Mouse (Mus musculus): ENCODE results near the gene Gm13941. TPM values are rescaled to one million over a fixed set of nuclear protein-coding genes. Genes with fewer than 3 reads are reported as not detected.

The Gm13941 gene
- not detected in 2 replicates for polyA plus RNA-seq (2014; fragmentation: Nextera tagmentation; extraction: Ambion mirVana)

GRCm38 (mm10) chr2:111105882-111106281 lies at the start of gene Gm13941:
Gene Gm13941, minus strand, starts transcription at chr2:111105982.
- Histone ChIP-seq H3K4me3 (ENCODE audit: low read depth, low read length) (no peak within 1 kb of the TSS), H3K9ac (ENCODE audit: low read depth, low read length) (no peak within 1 kb of the TSS), H3K9me3 (replicated peaks; ENCODE audit: control insufficient read depth, low read length) (no peaks in the 10 kb centered on the region), H3K4me1 (ENCODE audit: control insufficient read depth, insufficient read depth, low read length) (no peaks in the 10 kb centered on the region), H3K36me3 (ENCODE audit: control insufficient read depth, insufficient read depth, low read length) (no peaks in the 10 kb centered on the region), H3K27me3 (ENCODE audit: control insufficient read depth, insufficient read depth, low read length) (no peaks in the 10 kb centered on the region), H3K4me2 (no peak within 1 kb of the TSS), H3K27ac (ENCODE audit: low read depth, low read length) (no peak within 1 kb of the TSS)
- no peak for ATAC-seq (replicated peaks; ENCODE audit: insufficient number of reproducible peaks, low FRiP score, low TSS enrichment)

GRCm38 (mm10) chr2:111152836-111153235 lies 47.1 kb upstream of the Gm13941 start, which contains the start of gene Gm15130:
Gene Gm15130, minus strand, starts transcription at chr2:111152936.
- Histone ChIP-seq H3K9ac (ENCODE audit: low read depth, low read length) (no peak within 1 kb of the TSS), H3K4me1 (ENCODE audit: control insufficient read depth, insufficient read depth, low read length) (no peaks in the 10 kb centered on the region), H3K27ac (ENCODE audit: low read depth, low read length) (no peak within 1 kb of the TSS), H3K27me3 (ENCODE audit: control insufficient read depth, insufficient read depth, low read length) (no peaks in the 10 kb centered on the region), H3K9me3 (replicated peaks; ENCODE audit: control insufficient read depth, low read length) (no peaks in the 10 kb centered on the region), H3K4me3 (ENCODE audit: low read depth, low read length) (no peak within 1 kb of the TSS), H3K36me3 (ENCODE audit: control insufficient read depth, insufficient read depth, low read length) (no peaks in the 10 kb centered on the region), H3K4me2 (no peak within 1 kb of the TSS)
- no peak for ATAC-seq (replicated peaks; ENCODE audit: insufficient number of reproducible peaks, low FRiP score, low TSS enrichment)
- 64% methylated on average over 2 of the region's 2 CpGs for WGBS (ENCODE audit: insufficient replicate concordance)

- no peak overlapping the region for H3K4me2 ChIP-seq
- no peak for ATAC-seq (replicated peaks; ENCODE audit: insufficient number of reproducible peaks, low FRiP score, low TSS enrichment)
- no peaks in the 10 kb centered on the region for H3K9me3 ChIP-seq (replicated peaks; ENCODE audit: control insufficient read depth, low read length)
- no peaks in the 10 kb centered on the region for H3K36me3 ChIP-seq (ENCODE audit: control insufficient read depth, insufficient read depth, low read length)
- H3K4me1 ChIP-seq (ENCODE audit: control insufficient read depth, insufficient read depth, low read length): no peaks in the 10 kb centered on the region
- H3K27ac ChIP-seq (ENCODE audit: low read depth, low read length): no peak overlapping the region
- no peak overlapping the region for H3K4me3 ChIP-seq (ENCODE audit: low read depth, low read length)
- H3K27me3 ChIP-seq (ENCODE audit: control insufficient read depth, insufficient read depth, low read length): no peaks in the 10 kb centered on the region
- whole genome bisulfite sequencing (ENCODE audit: insufficient replicate concordance): 55% methylated on average over 5 of the region's 5 CpGs
- H3K9ac ChIP-seq (ENCODE audit: low read depth, low read length): no peak overlapping the region
Measured at GRCm38 (mm10) chr2:111135739-111136138, 30.0 kb upstream of the Gm13941 start.

DNA sequence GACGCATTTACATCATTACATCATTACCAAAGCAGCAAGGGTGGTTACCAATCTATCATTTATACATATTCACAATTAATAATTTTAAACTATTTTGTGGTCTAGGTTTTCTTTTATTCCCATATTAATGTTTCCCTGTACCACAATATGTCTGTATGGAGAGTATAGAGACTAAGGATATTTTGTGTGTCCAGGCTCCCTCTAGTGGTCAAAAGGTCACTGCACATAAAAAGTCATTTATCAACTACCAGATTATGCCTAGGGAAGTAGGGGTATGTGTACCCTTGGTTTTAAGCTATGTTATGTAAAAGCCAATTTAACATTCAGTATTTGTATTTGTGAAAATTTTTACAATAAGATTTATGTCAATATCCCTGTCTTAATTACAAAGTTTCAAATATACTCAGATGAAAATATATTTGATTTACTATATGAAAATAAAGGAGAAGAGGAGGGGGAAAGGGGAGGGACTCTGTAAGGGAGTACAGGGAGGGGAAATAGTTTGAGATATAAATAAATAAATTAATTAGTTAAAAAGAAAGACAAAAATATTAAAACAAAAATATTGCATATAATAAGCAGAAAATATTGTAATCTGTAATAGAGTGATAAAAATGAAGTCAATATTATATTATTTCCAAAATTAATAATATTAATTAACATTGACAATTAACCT lies 47.1 kb downstream of the Gm13941 start:
- H3K4me2 ChIP-seq: no peak overlapping the region
- no peak for ATAC-seq (replicated peaks; ENCODE audit: insufficient number of reproducible peaks, low FRiP score, low TSS enrichment)
- no peaks in the 10 kb centered on the region for H3K27me3 ChIP-seq (ENCODE audit: control insufficient read depth, insufficient read depth, low read length)
- WGBS (ENCODE audit: insufficient replicate concordance): 95% methylated on average over 1 of the region's 1 CpGs
- H3K27ac ChIP-seq (ENCODE audit: low read depth, low read length): no peak overlapping the region
- H3K4me1 ChIP-seq (ENCODE audit: control insufficient read depth, insufficient read depth, low read length): no peaks in the 10 kb centered on the region
- H3K4me3 ChIP-seq (ENCODE audit: low read depth, low read length): no peak overlapping the region
- no peak overlapping the region for H3K9ac ChIP-seq (ENCODE audit: low read depth, low read length)
- no peaks in the 10 kb centered on the region for H3K36me3 ChIP-seq (ENCODE audit: control insufficient read depth, insufficient read depth, low read length)
- H3K9me3 ChIP-seq (replicated peaks; ENCODE audit: control insufficient read depth, low read length): no peaks in the 10 kb centered on the region

Other genes starting within 250 kb of the Gm13941 start
- 0.23 and 0.66 TPM in 2 replicates for gene Ano3, start 155.1 kb downstream of the Gm13941 start, polyA plus RNA-seq (2014; fragmentation: Nextera tagmentation; extraction: Ambion mirVana)
- gene Gm15130, start 47.0 kb upstream of the Gm13941 start, polyA plus RNA-seq (2014; fragmentation: Nextera tagmentation; extraction: Ambion mirVana): not detected in 2 replicates
- not detected in 2 replicates for gene 4930430A15Rik, start 123.6 kb upstream of the Gm13941 start, polyA plus RNA-seq (2014; fragmentation: Nextera tagmentation; extraction: Ambion mirVana)
- gene Olfr1275, start 129.3 kb upstream of the Gm13941 start, polyA plus RNA-seq (2014; fragmentation: Nextera tagmentation; extraction: Ambion mirVana): not detected in 2 replicates
- gene Olfr1276, start 148.5 kb upstream of the Gm13941 start, polyA plus RNA-seq (2014; fragmentation: Nextera tagmentation; extraction: Ambion mirVana): not detected in 2 replicates
- gene Olfr1277, start 168.1 kb upstream of the Gm13941 start, polyA plus RNA-seq (2014; fragmentation: Nextera tagmentation; extraction: Ambion mirVana): not detected in 2 replicates
- not detected in 2 replicates for gene Olfr1278, start 184.2 kb upstream of the Gm13941 start, polyA plus RNA-seq (2014; fragmentation: Nextera tagmentation; extraction: Ambion mirVana)
- gene Olfr1279, start 194.7 kb upstream of the Gm13941 start, polyA plus RNA-seq (2014; fragmentation: Nextera tagmentation; extraction: Ambion mirVana): not detected in 2 replicates
- not detected in 2 replicates for gene Olfr1280, start 208.0 kb upstream of the Gm13941 start, polyA plus RNA-seq (2014; fragmentation: Nextera tagmentation; extraction: Ambion mirVana)
- gene Olfr1281, start 220.5 kb upstream of the Gm13941 start, polyA plus RNA-seq (2014; fragmentation: Nextera tagmentation; extraction: Ambion mirVana): not detected in 2 replicates
- gene Olfr1282, start 230.1 kb upstream of the Gm13941 start, polyA plus RNA-seq (2014; fragmentation: Nextera tagmentation; extraction: Ambion mirVana): not detected in 2 replicates